Mouse (Mus musculus): ENCODE data around the gene Mob4.

Mob4 gene

GRCm38 (mm10) chr1:55133173-55133572 lies 2.1 kb downstream of the Mob4 start:
- DNase-seq = no peak

DNA sequence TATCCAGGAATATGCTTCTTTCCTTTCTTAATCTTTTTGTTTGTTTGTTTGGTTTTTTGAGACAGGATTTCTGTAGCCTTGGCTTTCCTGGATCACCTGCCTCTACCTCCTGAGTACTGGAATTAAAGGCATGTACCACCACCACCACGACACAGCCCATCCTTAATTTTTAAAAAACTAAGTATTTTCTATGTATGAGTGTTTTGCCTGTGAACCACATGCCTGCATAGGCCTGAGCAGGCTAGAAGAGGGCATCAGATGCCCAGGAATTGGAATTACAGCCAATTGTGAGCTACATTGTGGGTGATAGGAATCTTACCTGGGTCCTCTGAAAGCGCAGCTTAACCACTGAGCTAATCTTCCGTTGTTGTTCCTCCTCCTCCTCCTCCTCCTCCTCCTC lies 3.3 kb downstream of the Mob4 start:
- DNase-seq = no peak

DNA sequence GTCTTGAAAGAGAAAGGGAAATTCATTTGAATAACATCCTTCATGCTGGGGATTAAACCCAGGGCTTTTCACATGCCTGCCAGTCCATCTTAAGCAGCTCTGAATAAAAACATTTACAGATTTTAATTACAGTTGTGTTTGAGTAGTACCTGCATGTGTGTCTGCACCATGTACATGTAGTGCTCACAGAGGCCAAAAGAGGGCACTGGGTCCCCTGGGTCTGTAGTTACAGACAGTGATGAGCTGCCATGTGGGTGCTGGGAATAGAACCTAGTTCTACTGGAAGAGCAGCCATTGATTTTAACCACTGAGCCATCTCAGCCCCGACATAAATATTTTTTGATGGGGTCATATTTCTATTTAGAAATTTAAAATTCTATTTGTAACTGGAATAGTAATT lies 4.8 kb downstream of the Mob4 start:
- no peak for DNase-seq

DNA sequence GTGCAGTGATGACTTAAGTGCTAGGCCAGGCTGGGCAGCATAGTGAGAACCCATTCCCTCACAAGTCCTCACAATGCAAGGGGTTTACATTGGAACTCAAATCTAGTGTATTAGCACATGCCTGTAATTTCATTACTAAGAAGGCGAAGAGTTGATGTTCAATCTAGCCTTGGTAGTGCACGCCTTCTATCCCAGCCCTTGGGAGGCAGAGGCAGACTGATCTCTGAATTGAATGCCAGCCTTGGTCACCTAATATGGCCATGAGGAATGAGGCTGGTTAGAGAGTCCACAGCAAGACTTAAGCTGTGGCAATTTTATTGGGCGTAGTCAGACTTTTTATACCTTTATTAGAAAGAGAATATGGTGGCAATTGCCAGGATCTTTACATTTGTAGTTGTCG lies 13.3 kb downstream of the Mob4 start:
- no peak for DNase-seq

GRCm38 (mm10) chr1:55145556-55145955 lies 14.5 kb downstream of the Mob4 start:
- DNase-seq = no peak

DNA sequence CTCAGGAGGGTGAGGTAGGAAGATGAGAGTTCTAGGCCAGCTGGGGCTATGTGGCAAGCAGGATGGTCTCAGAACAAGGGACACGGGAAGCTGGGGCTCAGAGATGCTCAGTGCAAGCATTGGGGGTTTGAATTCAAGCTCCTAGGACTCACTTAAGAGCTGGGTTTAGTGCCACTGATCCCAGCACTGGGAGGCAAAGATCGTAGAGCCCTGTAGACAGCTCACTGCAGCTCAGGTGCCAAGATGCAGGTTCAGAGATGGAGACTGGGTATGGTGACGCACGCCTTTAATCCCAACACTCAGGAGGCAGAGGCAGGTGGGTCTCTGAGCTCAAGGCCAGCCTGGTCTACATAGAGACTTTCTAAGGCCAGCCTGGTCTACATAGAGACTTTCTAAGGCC lies 26.3 kb downstream of the Mob4 start:
- DNase-seq = no peak

- no peak for DNase-seq
These were observed 27.2 kb downstream of the Mob4 start for GRCm38 (mm10) chr1:55158211-55158610.

DNA sequence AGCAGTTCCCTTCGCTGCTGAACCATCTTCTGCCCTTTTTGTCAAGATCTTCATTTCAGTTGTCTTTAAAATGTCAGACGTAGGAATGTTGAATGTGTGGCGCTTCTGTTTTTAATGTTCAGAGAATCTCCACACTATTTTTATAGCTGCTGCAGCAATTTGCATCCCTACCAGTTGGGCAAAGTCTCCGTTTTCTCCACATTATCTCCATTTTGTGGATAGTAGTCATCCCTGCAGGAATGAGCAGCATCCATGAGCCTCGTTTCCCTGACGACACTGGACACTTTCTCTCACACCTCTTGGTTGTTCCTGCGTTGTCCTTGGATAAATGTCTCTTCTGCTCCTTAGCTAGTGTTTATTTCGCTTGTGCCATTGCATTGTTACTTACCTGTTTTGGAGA lies 27.8 kb downstream of the Mob4 start:
- DNase-seq = no peak

- DNase-seq = no peak
These were observed 29.2 kb downstream of the Mob4 start for GRCm38 (mm10) chr1:55160218-55160617.

GRCm38 (mm10) chr1:55160831-55161638 lies 30.0 kb downstream of the Mob4 start:
- DNase-seq = no peak

DNA sequence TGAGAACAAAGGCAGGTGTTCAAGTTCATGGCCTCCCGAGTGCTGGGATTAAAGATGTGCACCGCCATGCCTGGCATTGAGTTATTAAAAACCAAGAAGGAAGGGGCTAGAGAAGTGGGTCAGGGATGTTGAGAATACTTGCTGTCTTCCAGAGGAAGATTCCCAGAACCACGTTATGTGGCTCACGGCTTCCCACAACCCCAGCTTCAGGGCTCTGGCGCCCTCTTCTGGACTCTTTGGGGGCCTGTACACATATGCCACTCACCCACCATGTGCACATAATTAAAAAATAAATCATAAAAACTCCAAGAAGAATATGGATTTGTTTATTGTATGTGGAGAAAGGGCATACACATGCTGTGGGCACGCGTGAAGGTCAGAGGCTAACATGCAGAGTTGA lies 30.9 kb downstream of the Mob4 start:
- DNase-seq = peak; percentile 16

- DNase-seq = no peak
These were observed 31.8 kb downstream of the Mob4 start for GRCm38 (mm10) chr1:55162781-55163180.

DNA sequence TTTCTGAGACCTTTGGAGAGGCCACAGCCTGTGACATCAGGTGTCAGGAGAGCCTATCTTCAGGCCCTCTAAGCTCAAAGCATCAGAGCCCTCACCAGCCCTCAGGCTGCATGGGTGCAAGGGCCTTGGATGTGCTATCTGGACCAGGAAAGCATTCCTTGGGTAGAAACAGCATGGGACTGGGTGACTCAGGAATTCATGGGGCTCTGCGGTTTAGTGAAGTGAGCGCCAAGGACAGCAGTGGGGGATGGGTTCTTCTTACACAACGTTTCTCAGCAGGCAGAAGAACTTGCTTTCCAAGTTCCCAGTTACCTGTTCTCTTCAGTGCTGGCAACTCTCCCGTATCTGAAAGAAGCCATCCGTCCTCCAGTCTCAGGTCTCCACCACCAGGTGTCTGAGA lies 33.0 kb downstream of the Mob4 start:
- peak; percentile 19 for DNase-seq

- no peak for DNase-seq
These were observed 36.5 kb downstream of the Mob4 start for GRCm38 (mm10) chr1:55167560-55167959.

GRCm38 (mm10) chr1:55168591-55168990 lies 37.6 kb downstream of the Mob4 start:
- no peak for DNase-seq

- DNase-seq = no peak
These were observed 40.6 kb downstream of the Mob4 start for GRCm38 (mm10) chr1:55171361-55172325.

- DNase-seq = no peak
These were observed 42.9 kb downstream of the Mob4 start for GRCm38 (mm10) chr1:55173720-55174557.

GRCm38 (mm10) chr1:55174558-55175034 lies 43.6 kb downstream of the Mob4 start:
- no peak for DNase-seq

DNA sequence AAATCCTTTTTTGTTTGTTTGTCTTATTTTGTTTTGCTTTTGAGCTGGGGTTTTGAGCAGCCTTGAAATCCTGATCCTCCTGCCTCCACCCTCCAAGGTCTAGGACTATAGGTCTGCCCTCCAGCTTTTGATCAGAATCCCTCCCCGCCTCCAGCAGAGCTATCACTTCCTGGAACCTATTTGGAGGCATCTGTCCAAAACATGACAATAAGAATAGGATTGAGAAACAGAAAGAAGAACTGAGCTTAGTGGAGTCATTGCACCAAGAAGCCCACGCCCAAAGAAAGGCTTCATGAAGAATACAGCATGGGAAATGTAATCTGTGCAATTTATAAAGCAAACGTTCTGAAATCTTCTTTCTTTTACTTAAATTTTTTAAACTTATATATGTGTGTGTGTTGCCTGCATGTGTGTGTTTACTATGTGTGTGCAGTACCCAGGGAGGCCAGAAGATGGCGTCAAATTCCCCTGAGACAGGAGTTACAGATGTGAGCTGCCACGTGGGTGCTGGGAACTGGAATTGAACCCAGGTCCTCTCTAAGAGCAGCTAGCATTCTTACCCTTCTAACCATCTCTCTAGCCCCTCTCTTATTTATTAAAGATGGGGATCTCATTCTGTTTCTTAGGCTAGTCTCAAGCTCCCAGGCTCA lies 49.0 kb downstream of the Mob4 start:
- no peak for DNase-seq

DNA sequence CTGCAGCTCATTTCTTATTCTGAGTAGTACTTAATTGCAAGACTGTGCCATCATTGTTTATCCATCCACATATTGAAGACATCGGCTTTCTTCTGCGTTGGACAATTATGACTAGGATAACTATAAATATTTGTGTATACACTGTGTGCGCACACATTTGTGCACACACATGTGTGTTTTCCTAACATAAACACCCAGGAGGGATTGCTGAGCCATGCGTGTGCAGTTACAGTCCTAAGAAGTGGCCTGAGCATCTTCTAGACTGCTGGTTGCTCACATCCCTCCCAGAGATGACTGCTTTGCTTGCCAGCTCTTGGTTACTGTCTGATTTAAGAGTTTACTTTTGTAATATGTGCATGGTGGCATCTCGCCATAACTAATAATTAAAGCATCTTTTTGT lies 51.4 kb downstream of the Mob4 start:
- no peak for DNase-seq

DNA sequence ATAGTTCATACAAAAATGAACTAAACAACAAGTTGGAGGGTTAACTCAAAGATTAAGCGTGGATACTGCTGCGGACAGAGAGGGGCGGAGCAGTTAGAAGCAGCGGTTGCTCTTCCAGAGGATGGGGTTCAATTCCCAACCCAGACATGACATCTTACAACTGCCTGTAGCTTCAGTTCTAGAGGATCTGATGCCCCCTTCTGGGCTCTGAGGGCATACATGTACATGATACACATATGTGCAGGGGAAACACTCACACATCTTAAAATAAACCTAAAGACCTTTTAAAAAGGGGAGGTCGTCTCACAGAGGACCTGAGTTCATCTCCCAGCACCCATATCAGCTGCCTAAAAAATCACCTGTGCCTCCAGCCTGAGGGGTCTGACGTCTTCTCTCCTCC lies 54.7 kb downstream of the Mob4 start:
- no peak for DNase-seq

DNA sequence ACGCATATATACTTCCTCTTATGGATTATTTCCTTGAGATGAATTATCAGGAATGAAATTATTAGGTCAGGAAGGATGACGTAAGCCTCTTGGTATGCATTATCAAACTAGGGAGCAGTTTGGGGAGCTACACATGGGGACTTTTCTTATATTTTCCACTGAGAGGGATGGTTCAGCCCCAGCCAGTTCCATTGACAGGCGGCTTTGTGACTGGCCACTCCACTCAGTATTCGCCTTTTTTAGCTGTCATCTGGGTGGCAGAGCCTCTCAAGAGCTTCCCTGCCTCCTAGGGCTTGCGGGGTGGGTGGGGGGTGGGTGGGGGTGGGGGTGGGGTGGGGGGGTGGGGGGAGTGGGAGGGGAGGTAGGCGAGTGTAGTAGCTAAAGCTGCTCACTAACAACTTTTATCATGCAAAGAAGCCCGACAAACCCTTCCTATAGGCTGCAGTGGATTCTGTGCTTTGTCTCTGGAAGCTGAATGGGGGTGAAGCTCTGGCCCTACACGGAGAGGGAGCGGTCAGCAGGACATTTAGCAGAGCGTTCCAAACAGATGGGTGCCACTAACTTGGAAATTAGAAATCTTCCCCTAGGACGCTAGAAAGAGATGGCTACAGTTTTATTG lies 55.7 kb downstream of the Mob4 start:
- no peak for DNase-seq
